Mouse (Mus musculus): ENCODE data around the gene Ephb4.

Ephb4 gene

GRCm38 (mm10) chr5:137369665-137370064 is 19.8 kb downstream of the Ephb4 start:
- in situ Hi-C loops (cut with MboI): no loop called here

DNA sequence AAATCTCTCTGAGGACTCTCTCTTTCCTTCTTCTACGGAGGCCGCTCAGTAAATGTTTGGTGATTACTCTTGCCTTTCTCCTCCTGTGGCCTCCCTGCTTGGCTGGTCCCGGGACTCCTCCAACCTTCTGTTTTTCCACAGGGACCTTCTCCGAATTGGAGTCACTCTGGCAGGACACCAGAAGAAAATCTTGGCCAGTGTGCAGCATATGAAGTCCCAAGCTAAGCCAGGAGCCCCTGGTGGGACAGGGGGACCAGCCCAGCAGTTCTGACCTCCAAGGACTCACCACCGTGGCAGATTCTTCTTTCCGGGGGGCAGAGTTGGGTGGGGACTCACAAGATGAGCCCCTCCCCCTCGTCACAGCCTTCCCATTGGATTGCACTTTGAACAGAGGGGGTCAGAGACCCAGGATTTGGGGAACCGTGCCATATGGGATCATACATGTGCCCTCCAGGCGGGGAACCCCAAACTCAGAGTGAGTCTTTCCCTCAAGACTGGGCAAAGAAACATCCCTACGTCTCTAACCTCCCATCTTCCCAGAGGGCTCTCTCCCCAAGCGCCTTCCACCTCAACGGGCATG is 23.6 kb downstream of the Ephb4 start:
- in situ Hi-C loops (cut with MboI): no loop called here

DNA sequence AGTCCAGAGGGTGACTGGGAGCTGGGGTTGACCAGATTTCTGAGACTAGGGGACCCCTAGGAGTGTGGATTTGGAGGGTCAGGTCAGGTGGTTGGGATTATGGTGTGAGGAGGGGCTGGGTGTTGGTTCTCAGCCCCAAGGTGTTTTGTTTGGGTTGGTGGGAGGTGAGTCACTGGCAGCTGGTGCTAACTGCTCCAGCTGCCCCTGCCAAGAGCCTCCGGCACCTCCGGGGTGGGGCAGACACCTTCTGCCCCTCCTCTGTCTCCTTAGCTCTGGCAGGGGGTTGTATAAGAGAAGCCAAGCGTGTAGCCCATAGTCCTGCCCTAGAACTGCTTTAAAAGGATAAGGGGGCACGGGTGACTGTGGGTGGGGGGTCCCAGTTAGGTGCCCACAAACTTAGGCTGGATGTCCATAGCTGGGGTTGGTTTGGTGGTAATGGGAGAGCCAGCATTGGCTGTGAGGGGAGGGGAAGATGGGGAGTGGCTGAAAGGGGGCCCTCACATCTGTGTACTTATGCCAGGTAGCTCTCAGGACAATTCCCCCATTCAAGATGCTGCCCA is 24.7 kb downstream of the Ephb4 start:
- in situ Hi-C loops (cut with MboI): no loop called here

DNA sequence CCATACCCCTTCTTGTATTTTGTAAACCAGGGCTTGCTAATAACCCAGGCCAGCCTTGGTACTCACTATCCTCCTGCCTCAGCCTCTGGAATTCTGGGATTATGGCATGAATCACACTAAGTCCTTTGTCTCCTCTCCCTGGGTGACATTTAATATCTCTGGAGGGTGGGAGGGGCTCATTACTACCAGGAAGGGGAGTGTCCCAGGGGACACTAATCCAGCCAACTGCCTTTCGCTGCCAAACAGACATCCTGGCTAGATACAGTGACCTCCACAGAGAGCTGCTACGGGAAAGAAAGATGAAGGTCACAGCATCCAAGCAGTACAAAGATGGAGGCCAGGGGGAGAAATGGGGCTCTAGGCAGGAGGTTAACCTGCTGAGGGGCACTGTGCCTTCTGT is 25.7 kb downstream of the Ephb4 start:
- in situ Hi-C loops (cut with MboI): no loop called here

GRCm38 (mm10) chr5:137376198-137376597 is 26.3 kb downstream of the Ephb4 start:
- in situ Hi-C loops (cut with MboI): no loop called here

- in situ Hi-C loops (cut with MboI): no loop called here
Measured at GRCm38 (mm10) chr5:137376722-137377121, 26.8 kb downstream of the Ephb4 start.

GRCm38 (mm10) chr5:137377176-137377575 is 27.3 kb downstream of the Ephb4 start:
- in situ Hi-C loops (cut with MboI): no loop called here

DNA sequence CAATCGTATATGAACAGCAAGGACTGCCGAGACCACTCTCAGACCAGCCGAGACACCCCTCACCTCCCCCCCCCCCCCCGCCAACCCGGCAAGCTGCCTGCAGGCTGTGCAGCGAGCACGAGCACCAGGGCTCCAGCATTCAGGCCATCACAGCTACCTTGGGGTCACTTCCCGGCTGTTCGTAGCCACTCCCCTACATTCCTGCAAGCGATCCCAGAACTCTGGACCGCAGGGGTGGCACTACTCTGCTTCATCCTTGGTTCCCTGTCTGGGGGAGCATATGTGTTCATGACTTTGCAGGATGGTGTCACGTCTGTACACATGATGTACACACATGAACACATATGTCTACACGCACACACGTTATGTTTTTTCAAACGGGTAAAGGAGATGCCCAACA is 27.7 kb downstream of the Ephb4 start:
- in situ Hi-C loops (cut with MboI): no loop called here

DNA sequence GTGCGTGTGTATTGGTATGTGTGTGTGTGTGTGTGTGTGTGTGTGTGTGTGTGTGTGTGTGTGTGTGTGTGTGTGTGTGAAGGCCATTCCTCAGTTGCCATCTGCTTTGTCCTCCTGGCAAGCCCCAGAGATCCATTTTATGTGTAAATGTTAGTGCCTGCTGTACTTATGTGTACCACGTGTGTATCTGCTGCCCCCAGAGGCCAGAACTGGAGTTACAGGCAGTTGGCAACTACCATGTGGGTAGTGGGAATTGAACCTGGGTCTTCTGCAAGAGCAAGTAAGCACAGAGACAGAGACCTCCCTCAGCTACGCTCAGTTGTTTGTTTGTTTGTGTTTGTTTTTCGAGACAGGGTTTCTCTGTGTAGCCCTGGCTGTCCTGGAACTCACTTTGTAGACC is 31.2 kb downstream of the Ephb4 start:
- in situ Hi-C loops (cut with MboI): no loop called here

DNA sequence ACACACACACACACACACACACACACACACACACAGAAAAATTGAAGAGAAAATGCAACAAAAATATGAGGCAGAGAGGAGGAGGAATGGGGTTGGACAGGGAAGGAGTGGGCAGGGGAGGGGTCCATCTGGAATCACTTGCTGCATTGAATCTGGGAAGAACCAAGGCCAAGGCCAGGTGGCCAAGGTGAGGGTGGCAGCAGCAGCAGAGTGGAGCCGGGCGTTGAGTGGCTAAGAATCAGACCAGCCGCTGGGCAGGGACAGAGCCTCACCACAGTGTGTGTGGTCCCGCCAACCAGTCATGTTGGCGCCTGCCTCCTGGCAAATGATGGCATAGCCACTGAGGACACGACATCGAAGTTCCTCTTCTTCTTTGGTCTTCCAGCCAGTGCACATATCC is 33.5 kb downstream of the Ephb4 start:
- in situ Hi-C loops (cut with MboI): no loop called here

GRCm38 (mm10) chr5:137386712-137387111 is 36.8 kb downstream of the Ephb4 start:
- in situ Hi-C loops (cut with MboI): no loop called here

DNA sequence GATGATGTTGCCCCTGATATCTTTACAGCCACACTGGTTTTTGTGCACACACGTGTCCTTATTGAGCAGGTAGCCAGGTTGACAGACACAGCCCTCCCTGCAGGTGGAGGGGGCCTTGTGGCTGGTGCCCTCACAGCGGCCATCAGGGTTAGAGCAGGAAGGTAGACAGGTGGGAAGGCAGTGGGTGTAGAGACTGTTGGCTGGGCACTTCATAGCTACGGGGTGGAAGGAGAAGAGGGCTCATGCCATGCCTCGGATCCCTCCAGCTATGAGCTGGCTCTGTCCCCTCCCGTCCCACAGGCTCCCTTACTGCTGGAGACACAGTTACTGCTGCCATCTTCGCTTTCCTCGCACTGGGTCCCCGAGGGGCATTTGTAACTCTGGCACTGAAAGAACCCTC is 41.7 kb downstream of the Ephb4 start:
- in situ Hi-C loops (cut with MboI): no loop called here

GRCm38 (mm10) chr5:137394456-137394855 is 44.5 kb downstream of the Ephb4 start:
- in situ Hi-C loops (cut with MboI): no loop called here

GRCm38 (mm10) chr5:137404081-137404480 is 54.2 kb downstream of the Ephb4 start:
- in situ Hi-C loops (cut with MboI): no loop called here

DNA sequence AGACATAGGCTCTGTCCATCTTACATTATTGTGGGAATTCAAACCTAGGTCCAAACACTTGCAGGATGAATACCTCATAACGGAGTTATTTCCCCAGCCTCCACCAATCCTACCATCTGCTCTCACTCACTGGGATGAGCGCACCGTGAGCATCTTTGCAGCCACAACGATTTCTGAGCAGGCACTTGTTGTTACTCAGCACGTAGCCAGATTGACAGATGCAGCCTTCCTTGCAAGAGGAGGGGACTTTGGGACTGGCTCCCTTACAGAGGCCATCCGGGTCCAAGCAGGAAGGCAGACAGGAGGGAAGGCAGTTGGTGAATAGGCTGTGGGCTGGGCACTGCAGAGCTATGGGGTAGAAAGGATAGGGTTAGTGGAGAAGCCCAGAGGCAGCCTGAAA is 59.5 kb downstream of the Ephb4 start:
- in situ Hi-C loops (cut with MboI): no loop called here

DNA sequence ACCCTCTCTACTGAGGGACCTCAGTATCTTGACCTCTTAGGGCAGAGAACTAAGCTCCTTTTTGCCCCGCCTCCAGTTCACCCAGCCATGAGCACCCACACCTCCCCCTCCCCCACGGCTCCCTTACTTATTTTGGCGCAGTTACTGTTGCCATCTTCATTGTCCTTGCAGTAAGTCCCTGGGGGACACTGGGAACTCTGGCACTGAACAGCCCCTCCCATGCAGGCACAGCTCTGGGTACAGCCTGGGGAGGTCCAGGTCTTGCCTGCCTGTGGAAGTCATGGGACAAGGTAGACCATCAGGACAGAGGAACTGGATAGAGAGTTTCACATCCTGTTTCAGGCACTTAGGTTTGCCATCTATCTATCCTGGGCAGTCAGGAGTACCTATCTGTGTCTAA is 60.2 kb downstream of the Ephb4 start:
- in situ Hi-C loops (cut with MboI): no loop called here

DNA sequence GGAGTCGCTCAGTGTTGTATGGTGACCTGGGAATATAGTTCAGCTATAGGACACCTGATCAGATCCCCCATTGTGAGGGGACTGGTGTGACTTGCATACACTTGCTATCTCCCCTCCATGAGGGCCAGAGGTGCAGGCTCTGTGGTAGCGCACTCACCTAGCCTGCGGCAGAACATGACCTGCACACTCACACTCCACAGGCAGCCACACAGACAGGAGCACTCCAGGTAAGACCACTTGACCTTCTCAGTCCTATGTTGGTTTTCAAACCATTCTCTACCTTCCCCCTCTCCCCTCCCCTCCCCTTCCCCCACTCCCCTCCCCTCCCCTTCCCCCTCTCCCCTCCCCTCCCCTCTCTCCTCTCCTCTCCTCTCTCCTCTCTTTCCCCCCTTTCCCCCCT is 60.6 kb downstream of the Ephb4 start:
- in situ Hi-C loops (cut with MboI): no loop called here

DNA sequence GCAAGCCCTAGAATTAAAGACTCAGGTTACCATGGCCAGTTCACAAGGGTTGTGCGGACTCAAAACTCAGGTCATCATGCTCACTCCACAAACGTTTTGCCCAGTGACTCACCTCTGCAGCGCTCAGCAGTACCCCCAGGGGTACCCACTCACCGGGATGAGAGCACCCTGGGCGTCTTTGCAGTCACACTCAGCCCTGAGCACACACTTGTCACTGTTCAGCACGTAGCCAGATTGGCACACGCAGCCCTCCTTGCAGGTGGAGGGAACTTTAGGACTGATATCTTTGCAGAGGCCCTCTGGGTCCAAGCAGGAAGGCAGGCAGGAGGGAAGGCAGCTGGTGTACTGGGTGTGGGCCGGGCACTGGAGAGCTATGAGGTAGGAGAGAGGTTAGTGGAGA is 61.3 kb downstream of the Ephb4 start:
- in situ Hi-C loops (cut with MboI): no loop called here

GRCm38 (mm10) chr5:137414253-137414652 is 64.3 kb downstream of the Ephb4 start:
- in situ Hi-C loops (cut with MboI): no loop called here

GRCm38 (mm10) chr5:137419105-137419504 is 69.2 kb downstream of the Ephb4 start:
- in situ Hi-C loops (cut with MboI): no loop called here

DNA sequence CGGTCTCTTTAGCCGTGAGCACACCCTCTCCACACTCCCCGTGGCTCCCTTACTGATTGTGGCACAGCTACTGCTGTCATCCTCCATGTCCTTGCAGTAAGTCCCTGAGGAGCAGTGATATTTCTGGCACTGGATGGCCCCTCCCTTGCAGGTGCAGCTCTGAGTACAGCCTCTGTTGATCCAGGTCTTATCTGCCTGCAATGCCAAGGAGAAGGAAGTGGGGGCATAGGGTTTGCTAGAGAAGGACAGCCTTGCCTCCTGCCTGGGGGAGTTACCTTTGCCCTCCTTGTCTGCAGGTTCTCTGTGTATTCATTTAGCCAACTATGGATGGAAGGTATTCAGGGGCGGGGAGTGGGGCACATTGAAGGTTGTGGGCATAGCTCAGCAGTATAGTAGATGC is 69.9 kb downstream of the Ephb4 start:
- in situ Hi-C loops (cut with MboI): no loop called here

DNA sequence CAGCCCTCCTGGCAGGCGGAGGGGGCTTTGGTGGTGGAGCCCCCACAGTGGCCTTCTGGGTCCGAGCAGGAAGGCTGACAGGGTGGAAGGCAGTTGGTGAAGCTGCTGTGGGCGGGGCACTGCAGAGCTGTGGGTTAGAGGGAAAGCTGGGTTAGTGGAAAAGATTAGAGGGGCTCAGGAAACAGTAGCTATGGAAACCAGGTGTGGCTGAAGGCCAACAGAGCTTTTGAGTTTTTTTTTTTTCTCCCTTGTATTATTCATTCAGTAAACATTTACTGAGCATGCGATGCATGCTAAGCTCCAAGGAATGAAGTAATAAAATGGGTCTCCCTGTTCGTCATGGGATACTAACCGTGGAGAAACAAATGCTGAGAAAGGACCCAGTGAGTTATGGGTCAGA is 75.7 kb downstream of the Ephb4 start:
- in situ Hi-C loops (cut with MboI): no loop called here

All from mature B cell (primary cell).